Mouse (Mus musculus): ENCODE data around the gene Cldn9.

Cldn9 gene

DNA sequence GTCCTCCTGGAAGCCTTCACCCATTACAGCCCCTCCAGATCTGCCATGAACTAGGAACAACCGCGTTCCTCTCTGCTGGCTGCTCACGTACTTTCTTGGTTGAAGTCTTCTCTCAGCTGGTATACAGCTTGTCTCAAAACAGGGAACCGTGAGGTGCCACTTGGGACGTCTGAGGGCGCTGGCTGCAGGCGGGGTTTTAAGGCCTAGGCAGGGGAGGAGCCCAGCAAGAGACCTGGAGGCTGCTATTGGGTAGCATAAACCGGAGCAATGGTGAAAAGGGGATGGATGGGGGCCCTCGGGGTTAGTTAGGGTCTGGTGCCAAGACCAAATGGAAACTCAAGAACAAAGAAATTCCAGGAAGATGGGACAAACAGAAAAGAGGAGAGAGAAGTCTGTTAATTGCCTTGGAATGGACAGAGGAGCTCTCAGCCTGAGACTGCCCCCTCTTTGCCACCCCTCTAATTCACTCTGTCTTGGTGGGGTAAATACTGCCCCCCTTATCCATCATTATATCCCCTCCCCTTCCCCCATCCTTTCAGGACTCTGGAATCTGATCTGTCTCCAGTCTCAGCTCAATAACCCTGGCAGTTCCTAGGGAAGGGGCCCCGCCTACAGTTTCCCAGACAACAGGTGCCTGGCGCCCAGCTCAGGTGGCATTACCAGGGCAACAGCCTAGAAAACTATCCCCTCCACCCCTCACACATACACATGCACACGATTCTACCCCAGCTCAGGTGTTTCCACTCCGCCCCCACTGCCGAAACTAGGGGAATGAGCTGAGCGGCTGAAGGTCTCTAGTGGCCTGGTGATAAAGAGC lies at the start of gene Cldn9:
Gene Cldn9, minus strand, starts transcription at position 171 of the 817 bp plus-strand sequence.
- DNase-seq (ENCODE audit: low spot score in 2 of 2) = no peak

- DNase-seq (ENCODE audit: low spot score in 2 of 2) = no peak
Measured at GRCm38 (mm10) chr17:23730441-23730840, 46.6 kb upstream of the Cldn9 start.

DNA sequence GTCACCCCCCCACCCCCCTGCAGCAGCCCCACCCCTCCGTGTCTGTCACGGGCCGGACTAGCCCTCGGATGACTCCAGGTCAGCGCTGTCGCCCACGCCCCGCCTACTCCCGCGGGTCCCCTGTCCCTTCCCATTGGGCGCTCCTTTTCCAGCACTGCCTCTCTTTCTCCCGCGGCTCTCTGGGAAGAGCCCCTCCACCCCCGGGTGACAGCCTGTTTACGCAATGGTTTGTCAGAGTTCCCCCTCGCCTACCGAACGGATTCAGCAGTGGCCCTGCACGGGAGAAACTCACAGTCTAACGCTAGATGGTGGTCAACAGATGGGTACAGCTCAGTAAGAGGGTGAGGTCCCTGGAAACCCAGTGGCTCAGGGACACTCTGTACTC lies 42.9 kb upstream of the Cldn9 start:
- DNase-seq (ENCODE audit: low spot score in 2 of 2) = peak; percentile 49 to 69

GRCm38 (mm10) chr17:23725999-23726757 lies 42.4 kb upstream of the Cldn9 start, which contains the start of gene Pkmyt1:
Pkmyt1 (plus strand) TSS chr17:23726336.
- DNase-seq (ENCODE audit: low spot score in 2 of 2) = peak; percentile 92 to 95

GRCm38 (mm10) chr17:23725477-23725876 lies 41.7 kb upstream of the Cldn9 start:
- no peak for DNase-seq (ENCODE audit: low spot score in 2 of 2)

- DNase-seq (ENCODE audit: low spot score in 2 of 2) = no peak
Measured at GRCm38 (mm10) chr17:23722376-23723125, 38.7 kb upstream of the Cldn9 start, which contains the start of gene 1520401A03Rik. 1520401A03Rik (minus strand) TSS chr17:23722783.

GRCm38 (mm10) chr17:23721886-23722285 lies 38.1 kb upstream of the Cldn9 start:
- DNase-seq (ENCODE audit: low spot score in 2 of 2) = no peak

GRCm38 (mm10) chr17:23719455-23719854 lies 35.6 kb upstream of the Cldn9 start:
- DNase-seq (ENCODE audit: low spot score in 2 of 2) = no peak

DNA sequence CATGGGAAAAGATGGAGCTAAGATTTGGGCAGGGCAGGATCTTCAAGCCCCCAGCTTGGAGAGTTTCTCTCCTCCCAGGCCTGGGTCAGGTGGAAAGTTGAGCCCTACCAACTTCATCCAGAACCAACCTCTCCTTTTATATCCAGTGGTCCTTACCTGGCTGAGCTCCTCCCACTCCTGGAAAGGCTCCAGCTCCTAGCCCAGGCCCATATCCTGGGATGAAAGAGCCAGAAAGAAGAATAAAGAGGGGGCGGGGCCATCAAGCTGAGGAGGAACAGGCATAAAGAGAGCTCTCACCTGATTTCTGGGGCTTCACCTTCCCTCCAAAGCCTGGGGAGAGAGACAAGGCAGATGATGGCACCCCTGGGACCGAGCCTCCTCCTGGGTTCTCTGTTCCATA lies 33.2 kb upstream of the Cldn9 start:
- no peak for DNase-seq (ENCODE audit: low spot score in 2 of 2)

GRCm38 (mm10) chr17:23706212-23706611 lies 22.4 kb upstream of the Cldn9 start:
- peak; percentile 47 to 56 for DNase-seq (ENCODE audit: low spot score in 2 of 2)

GRCm38 (mm10) chr17:23705525-23706104 lies 21.8 kb upstream of the Cldn9 start:
- DNase-seq (ENCODE audit: low spot score in 2 of 2) = no peak

DNA sequence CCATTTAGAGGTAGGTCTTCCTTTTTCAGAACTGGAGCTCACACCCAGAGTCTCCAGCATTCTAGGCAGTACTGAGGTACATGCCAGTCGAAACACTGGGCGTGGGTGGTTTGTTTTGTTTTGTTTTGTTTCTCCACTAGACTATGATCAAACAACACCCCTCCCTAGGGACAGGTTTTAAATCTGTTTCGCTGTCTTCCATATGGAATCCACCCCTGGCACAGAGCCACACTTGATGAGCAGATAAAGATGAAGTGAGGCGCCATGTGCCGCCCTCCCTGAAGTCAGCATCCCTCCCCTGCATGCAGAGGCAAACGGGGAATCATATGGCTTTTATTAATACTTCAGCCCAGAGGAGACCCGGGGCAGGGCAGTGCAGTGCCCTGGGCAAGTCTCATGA lies 20.9 kb upstream of the Cldn9 start:
- DNase-seq (ENCODE audit: low spot score in 2 of 2) = no peak

GRCm38 (mm10) chr17:23703301-23703700 lies 19.5 kb upstream of the Cldn9 start:
- no peak for DNase-seq (ENCODE audit: low spot score in 2 of 2)

GRCm38 (mm10) chr17:23700079-23700478 lies 16.3 kb upstream of the Cldn9 start:
- DNase-seq (ENCODE audit: low spot score in 2 of 2) = peak; percentile 83 to 84

- DNase-seq (ENCODE audit: low spot score in 2 of 2) = no peak
Measured at GRCm38 (mm10) chr17:23699131-23700077, 15.6 kb upstream of the Cldn9 start.

DNA sequence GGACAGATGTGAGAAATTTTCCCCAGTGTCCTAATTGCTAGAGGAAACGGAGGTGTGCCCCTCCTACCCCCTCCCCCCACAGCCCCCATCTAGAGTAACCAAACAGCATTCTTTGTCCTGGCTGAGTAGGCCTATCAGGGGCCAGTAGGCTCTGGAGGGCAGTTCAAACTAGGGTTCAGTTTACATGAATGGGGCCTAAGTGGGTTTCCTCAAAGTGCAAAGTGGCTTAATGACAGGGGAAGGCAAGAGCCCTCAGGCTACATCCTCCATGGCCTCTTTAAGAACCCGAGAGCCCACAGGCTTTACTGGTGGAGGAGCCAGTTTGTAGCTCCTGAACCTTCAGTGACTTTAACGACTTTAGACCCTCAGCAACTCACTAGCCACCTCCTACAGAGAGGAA lies 12.0 kb upstream of the Cldn9 start:
- no peak for DNase-seq (ENCODE audit: low spot score in 2 of 2)

DNA sequence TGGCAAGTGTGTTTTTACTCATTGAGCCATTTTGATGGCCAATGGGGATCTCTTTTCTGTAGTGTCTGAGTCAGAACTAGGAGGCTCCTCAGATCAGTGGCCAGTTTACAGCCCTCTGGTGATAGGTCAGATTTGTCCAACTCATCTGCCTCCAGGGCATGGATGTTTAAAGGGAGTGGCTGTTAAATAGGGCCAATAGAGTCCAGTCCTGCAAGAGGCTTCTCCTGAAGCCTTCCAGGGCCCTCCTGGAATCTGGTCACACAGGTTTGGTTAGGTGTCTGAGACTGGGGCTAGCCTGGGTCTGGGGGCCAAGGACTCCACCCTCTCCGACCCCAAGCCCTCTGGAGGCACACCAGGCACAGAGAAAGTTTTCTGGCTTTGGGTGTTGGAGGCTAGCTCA lies 10.7 kb upstream of the Cldn9 start:
- no peak for DNase-seq (ENCODE audit: low spot score in 2 of 2)

DNA sequence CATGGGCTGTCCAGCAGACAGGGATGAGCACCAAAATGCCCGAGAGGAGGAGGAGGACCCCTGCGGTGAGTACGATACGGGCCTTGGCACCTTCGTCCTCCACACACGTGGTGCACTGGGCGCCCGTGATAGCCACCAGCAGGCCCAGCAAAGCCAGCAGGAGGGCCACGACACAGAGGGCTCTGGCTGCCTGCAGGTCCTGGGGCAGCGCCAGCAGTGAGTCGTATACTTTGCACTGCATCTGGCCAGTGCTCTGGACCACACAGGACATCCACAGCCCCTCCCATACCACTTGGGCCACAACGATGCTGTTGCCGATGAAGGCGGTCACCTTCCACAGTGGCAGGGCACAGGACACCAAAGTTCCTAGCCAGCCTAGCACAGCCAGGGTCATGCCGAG lies 600 bp downstream of the Cldn9 start:
- DNase-seq (ENCODE audit: low spot score in 2 of 2) = no peak

GRCm38 (mm10) chr17:23682530-23682929 lies 1.3 kb downstream of the Cldn9 start:
- no peak for DNase-seq (ENCODE audit: low spot score in 2 of 2)

- DNase-seq (ENCODE audit: low spot score in 2 of 2) = no peak
Measured at GRCm38 (mm10) chr17:23682092-23682491, 1.7 kb downstream of the Cldn9 start.

DNA sequence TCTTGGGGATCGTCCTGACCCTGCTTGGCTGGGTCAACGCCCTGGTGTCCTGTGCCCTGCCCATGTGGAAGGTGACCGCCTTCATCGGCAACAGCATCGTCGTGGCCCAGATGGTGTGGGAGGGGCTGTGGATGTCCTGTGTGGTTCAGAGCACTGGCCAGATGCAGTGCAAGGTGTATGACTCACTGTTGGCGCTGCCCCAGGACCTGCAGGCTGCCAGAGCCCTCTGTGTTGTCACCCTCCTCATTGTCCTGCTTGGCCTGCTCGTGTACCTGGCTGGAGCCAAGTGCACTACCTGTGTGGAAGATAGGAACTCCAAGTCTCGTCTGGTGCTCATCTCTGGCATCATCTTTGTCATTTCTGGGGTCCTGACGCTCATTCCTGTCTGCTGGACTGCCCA lies 2.7 kb downstream of the Cldn9 start:
- DNase-seq (ENCODE audit: low spot score in 2 of 2) = no peak

Data from spleen, postnatal 36 days (tissue).